Mouse (Mus musculus) left cerebral cortex, postnatal 36 days (tissue): ENCODE data around the gene Col1a1. TPM values are rescaled to one million over a fixed set of nuclear protein-coding genes. Genes with fewer than 3 reads are reported as not detected.
A peak's percentile ranks its signal among the peaks of the same experiment; 100 is the strongest.

Experiments
- DNase-seq, 2 experiments: peaks; one replicate each; pipeline ENCODE4 v3.0.0; 2021 to 2022; ENCODE audit warnings: low spot score in 2 of 2, mixed read lengths in 1 of 2
- intact Hi-C: fragments of 180-260 bp; cut with DNase I; formaldehyde crosslinking; loops from one replicate; pipeline ENCODE4 v1.15.1; 2025
- total RNA-seq, 2 experiments: library from RNA; stranded (reverse); gene quantifications; 2 replicates each; pipeline ENCODE4 v1.2.3; 2021

Col1a1 gene
- total RNA-seq, 2 experiments from 2014 or later = 22.7 to 26.9 TPM

- intact Hi-C loops = loop anchor here (10.0 kb wide), 1 partner anchor 134 kb away; no protein-coding TSS in a partner anchor
- DNase-seq = peak; percentile 69 to 71
These were observed 34.4 kb downstream of the Col1a1 start for GRCm38 (mm10) chr11:94970210-94970943.

GRCm38 (mm10) chr11:94971895-94972615, 36.0 kb downstream of the Col1a1 start:
- intact Hi-C loops = loop anchor here (10.0 kb wide), 1 partner anchor 133 kb away; no protein-coding TSS in a partner anchor

GRCm38 (mm10) chr11:94972887-94973286, 36.9 kb downstream of the Col1a1 start:
- intact Hi-C loops = loop anchor here (10.0 kb wide), 1 partner anchor 132 kb away; no protein-coding TSS in a partner anchor
- no peak for DNase-seq

More at GRCm38 (mm10) chr11:94971895-94972615, 36.0 kb downstream of the Col1a1 start:
- DNase-seq = no peak

GRCm38 (mm10) chr11:94973313-94973712, 37.3 kb downstream of the Col1a1 start:
- intact Hi-C loops = loop anchor here (10.0 kb wide), 1 partner anchor 131 kb away; no protein-coding TSS in a partner anchor
- no peak for DNase-seq

GRCm38 (mm10) chr11:94974951-94975350, 38.9 kb downstream of the Col1a1 start:
- DNase-seq = no peak
- intact Hi-C loops = loop anchor here (10.0 kb wide), 1 partner anchor 130 kb away; no protein-coding TSS in a partner anchor

GRCm38 (mm10) chr11:94976199-94976598, 40.2 kb downstream of the Col1a1 start, which contains the start of gene Sgca:
Gene Sgca, minus strand, starts transcription at chr11:94976327.
- no peak for DNase-seq
- intact Hi-C loops = loop anchor here (10.0 kb wide), 1 partner anchor 129 kb away; no protein-coding TSS in a partner anchor

GRCm38 (mm10) chr11:94978178-94978915, 42.3 kb downstream of the Col1a1 start:
- DNase-seq = peak in 1 of 2 experiments; percentile 3
- intact Hi-C loops = loop anchor here (2.0 to 10.0 kb wide), 2 partner anchors 22 to 126 kb away; no protein-coding TSS in a partner anchor

GRCm38 (mm10) chr11:94978947-94979346, 42.9 kb downstream of the Col1a1 start:
- intact Hi-C loops = loop anchor here (1.0 to 10.0 kb wide), 3 partner anchors 10 to 126 kb away; no protein-coding TSS in a partner anchor
- DNase-seq = peak; percentile 96 to 98

GRCm38 (mm10) chr11:94979462-94980179, 43.6 kb downstream of the Col1a1 start:
- intact Hi-C loops = loop anchor here (1.0 to 10.0 kb wide), 3 partner anchors 10 to 125 kb away; no protein-coding TSS in a partner anchor
- no peak for DNase-seq

GRCm38 (mm10) chr11:94985140-94985539, 49.1 kb downstream of the Col1a1 start:
- intact Hi-C loops = no loop called here
- no peak for DNase-seq

- no peak for DNase-seq
- intact Hi-C loops = no loop called here
These were observed 49.8 kb downstream of the Col1a1 start for GRCm38 (mm10) chr11:94985822-94986221.

GRCm38 (mm10) chr11:94986435-94986834, 50.4 kb downstream of the Col1a1 start:
- no peak for DNase-seq
- intact Hi-C loops = no loop called here

GRCm38 (mm10) chr11:94987341-94987740, 51.3 kb downstream of the Col1a1 start:
- DNase-seq = no peak
- intact Hi-C loops = no loop called here

GRCm38 (mm10) chr11:94987851-94988250, 51.8 kb downstream of the Col1a1 start:
- DNase-seq = no peak
- intact Hi-C loops = no loop called here

- DNase-seq = peak in 1 of 2 experiments; percentile 58
- intact Hi-C loops = loop anchor here (1.0 kb wide), 1 partner anchor 10 kb away; no protein-coding TSS in a partner anchor
These were observed 52.9 kb downstream of the Col1a1 start for GRCm38 (mm10) chr11:94988780-94989561.

- intact Hi-C loops = loop anchor here (1.0 to 5.0 kb wide), 2 partner anchors 10 to 53 kb away; partner anchors contain the start of gene Pdk2
- peak; percentile 81 to 82 for DNase-seq
These were observed 53.6 kb downstream of the Col1a1 start for GRCm38 (mm10) chr11:94989562-94990017.

- intact Hi-C loops = loop anchor here (5.0 kb wide), 1 partner anchor 52 kb away; the partner anchor contains the start of gene Pdk2
- no peak for DNase-seq
These were observed 54.2 kb downstream of the Col1a1 start for GRCm38 (mm10) chr11:94990102-94990748.
